Mouse (Mus musculus): ENCODE measurements around the gene Tubb2b. TPM values are rescaled to one million over a fixed set of nuclear protein-coding genes. Genes with fewer than 3 reads are reported as not detected.

Gene Tubb2b
- polyA plus RNA-seq (2015; fragmentation: Nextera tagmentation; extraction: Ambion mirVana): 33.5 and 34.2 TPM in 2 replicates

DNA sequence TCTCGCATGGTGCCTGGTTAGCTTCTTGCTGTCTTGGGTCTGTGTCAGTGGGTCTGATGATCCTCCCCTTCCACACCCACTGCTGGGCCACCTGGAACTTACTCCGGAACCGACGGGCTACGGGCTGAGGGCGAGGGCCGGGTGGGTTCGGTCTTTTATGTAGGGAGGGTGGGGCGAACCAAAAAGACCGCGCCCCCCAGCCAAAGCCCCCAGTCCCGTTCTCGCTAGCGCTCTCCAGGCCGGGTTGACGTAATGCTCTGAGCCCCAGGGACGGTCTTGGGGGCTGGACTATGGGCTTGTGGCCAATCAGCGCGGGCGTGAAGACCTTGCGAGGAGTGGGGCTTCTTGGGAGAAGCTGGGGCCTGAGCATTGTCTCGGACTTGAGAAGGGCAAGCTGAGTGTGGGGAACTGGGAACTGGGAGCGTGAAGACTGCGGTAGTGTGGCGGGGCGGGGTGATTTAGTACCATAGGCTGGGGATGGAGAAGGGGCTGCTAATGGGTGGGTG is at the start of gene Tubb2b:
Tubb2b (minus strand) TSS at position 241 of the 506 bp plus-strand sequence.
- Histone ChIP-seq H3K4me1 (replicated peaks) (peaks cover 28% of the 10 kb centered on the region), H3K4me3 (replicated peaks) (peak within 1 kb of the TSS; percentile 67), H3K27me3 (replicated peaks) (peaks cover 9% of the 10 kb centered on the region; the same call in 1 of the 2 replicates), H3K9me3 (no peaks in the 10 kb centered on the region), H3K36me3 (no peaks in the 10 kb centered on the region), H3K9ac (peak within 1 kb of the TSS; percentile 57), H3K27ac (peak within 1 kb of the TSS; percentile 74), H3K4me2 (replicated peaks) (peak within 1 kb of the TSS; percentile 89)
- ATAC-seq: peak; percentile 91
- 1% methylated on average over 26 of the region's 26 CpGs for WGBS

DNA sequence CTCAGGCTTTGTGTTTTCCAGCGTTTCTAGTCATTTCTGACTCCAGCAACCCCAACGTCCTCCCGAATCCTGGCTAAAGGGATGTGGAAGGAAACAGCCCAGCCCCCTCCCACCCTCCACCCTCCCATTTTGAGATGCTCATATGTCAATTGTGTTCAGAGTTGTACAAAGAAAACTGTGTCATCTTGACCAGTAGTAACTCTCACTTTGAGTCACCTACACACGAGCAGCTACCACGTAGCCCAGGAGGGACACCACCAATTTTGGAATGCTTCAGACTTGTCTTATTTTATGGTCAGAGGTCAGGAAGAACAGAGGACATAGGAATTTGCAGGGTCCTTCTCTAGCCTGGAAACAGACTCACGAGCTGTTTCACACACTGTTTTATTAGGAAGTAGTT is 43.8 kb upstream of the Tubb2b start:
- no peak overlapping the region for H3K27ac ChIP-seq
- H3K4me3 ChIP-seq (replicated peaks): no peak overlapping the region
- WGBS: 91% methylated on average over 6 of the region's 6 CpGs
- H3K27me3 ChIP-seq (replicated peaks): no peaks in the 10 kb centered on the region
- no peaks in the 10 kb centered on the region for H3K36me3 ChIP-seq
- no peak overlapping the region for H3K4me2 ChIP-seq (replicated peaks)
- H3K9me3 ChIP-seq: no peaks in the 10 kb centered on the region
- no peak overlapping the region for H3K9ac ChIP-seq
- no peaks in the 10 kb centered on the region for H3K4me1 ChIP-seq (replicated peaks)
- ATAC-seq: no peak

- H3K9me3 ChIP-seq: no peaks in the 10 kb centered on the region
- peak overlapping the region; percentile 67 for H3K9ac ChIP-seq
- H3K4me1 ChIP-seq (replicated peaks): 0 out of 2 replicates have a peak, but pooled peaks cover 5% of the 10 kb centered on the region
- no peak; the same call in 1 of the 2 replicates for ATAC-seq
- WGBS: 33% methylated on average over 12 of the region's 12 CpGs
- H3K4me3 ChIP-seq (replicated peaks): peak overlapping the region; percentile 69
- H3K27me3 ChIP-seq (replicated peaks): no peaks in the 10 kb centered on the region
- H3K27ac ChIP-seq: peak overlapping the region; percentile 51; the same call in 1 of the 2 replicates
- H3K36me3 ChIP-seq: peaks cover 7% of the 10 kb centered on the region; the same call in 1 of the 2 replicates
- H3K4me2 ChIP-seq (replicated peaks): peak overlapping the region; percentile 72
Observed at GRCm38 (mm10) chr13:34163304-34163975, 33.2 kb upstream of the Tubb2b start.

DNA sequence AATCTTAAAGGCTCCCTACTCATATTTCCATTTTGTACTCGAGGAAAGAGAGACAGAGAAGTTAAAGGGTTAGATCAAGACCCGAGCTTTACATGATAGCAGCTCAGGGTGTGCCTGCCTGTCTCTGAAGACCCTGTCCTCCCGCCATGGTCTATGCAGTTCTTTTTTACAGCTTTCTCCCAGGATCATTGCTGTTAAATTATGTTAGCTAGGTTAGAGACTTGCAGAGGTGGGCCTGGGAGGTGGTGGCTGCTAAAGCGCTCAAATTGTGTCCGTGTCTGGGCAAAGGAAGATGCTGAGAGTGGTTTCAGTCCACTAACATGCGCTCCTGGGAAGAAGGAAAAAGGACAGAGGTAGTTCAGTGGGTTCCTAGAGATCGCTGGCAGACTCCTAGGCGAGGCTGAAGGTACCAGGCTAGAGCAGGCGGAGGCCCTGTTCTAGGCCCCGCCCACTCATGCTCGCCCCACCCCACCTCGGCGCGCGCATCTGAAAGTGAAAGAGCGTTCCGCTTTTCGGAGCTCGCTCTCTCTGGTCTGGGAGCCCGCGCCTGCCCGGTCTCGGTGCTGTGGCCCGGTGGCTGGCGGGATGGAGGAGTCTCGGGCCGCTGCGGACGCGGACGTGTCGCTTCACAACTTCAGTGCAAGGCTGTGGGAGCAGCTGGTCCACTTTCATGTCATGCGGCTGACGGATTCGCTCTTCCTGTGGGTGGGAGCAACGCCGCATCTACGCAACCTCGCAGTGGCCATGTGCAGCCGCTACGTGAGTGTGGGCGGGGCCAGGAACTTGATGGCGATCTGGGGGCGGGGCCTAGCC is 32.4 kb upstream of the Tubb2b start, which contains the start of gene Psmg4:
Psmg4 (plus strand) TSS at position 474 of the 813 bp plus-strand sequence.
- peak; percentile 99 for ATAC-seq
- no peaks in the 10 kb centered on the region for H3K27me3 ChIP-seq (replicated peaks)
- H3K4me3 ChIP-seq (replicated peaks): peak within 1 kb of the TSS; percentile 69
- H3K27ac ChIP-seq: peak within 1 kb of the TSS; percentile 96
- peak within 1 kb of the TSS; percentile 67 for H3K9ac ChIP-seq
- H3K4me2 ChIP-seq (replicated peaks): peak within 1 kb of the TSS; percentile 72
- H3K36me3 ChIP-seq: peaks cover 7% of the 10 kb centered on the region; the same call in 1 of the 2 replicates
- no peaks in the 10 kb centered on the region for H3K9me3 ChIP-seq
- WGBS: 2% methylated on average over 44 of the region's 44 CpGs
- H3K4me1 ChIP-seq (replicated peaks): 0 out of 2 replicates have a peak, but pooled peaks cover 5% of the 10 kb centered on the region

DNA sequence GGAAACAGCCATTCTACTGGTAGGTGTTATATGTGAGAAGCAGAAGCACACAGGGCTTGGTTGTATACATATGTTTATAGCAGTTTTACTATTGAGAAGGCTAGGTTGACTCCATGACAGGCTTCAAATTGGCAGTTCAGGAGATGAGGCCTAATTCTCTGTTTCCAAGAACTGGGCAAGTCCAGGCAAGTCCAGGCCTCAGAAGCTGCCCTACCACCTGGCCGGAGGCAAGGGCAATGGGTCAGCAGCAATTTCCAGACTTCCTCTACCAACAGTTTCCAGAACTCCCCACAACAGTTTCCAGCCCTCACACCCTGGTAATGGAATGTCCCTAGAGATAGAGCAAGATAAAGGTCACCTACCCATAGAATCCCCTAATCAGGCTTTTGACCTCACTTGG is 29.7 kb upstream of the Tubb2b start:
- Histone ChIP-seq H3K4me1 (replicated peaks) (0 out of 2 replicates have a peak, but pooled peaks cover 5% of the 10 kb centered on the region), H3K4me2 (replicated peaks) (no peak overlapping the region), H3K27ac (no peak overlapping the region), H3K9me3 (no peaks in the 10 kb centered on the region), H3K27me3 (replicated peaks) (no peaks in the 10 kb centered on the region), H3K36me3 (no peaks in the 10 kb centered on the region), H3K4me3 (replicated peaks) (no peak overlapping the region), H3K9ac (no peak overlapping the region)
- WGBS: 89% methylated on average over 1 of the region's 1 CpGs
- no peak for ATAC-seq

DNA sequence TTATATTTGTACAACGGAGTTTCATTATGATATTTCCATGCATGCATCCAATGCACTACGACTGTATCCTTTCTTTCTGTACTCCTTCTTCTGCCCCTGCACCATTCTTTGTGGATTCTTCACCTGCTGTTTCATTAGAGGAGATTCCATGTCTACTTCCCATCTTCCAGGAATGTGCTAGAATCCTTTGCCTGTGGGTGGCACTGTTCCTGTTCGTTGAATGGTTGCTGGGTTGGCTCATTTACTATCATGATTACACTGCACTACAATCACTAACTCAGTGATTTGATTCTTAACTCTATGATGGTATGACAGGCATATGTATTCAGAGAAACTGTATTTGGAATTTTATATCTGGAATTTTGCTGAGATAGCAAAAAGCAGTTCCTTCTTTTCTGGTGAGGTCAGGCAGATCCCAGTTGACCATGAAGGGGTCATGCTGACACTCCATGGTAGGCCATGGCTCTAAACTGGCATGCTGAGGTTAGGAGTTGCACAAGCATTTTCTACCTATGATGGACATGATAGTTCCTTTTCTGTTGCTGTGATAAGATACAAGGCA is 27.4 kb upstream of the Tubb2b start:
- Histone ChIP-seq H3K36me3 (no peaks in the 10 kb centered on the region), H3K4me3 (replicated peaks) (no peak overlapping the region), H3K9ac (no peak overlapping the region), H3K27me3 (replicated peaks) (no peaks in the 10 kb centered on the region), H3K4me2 (replicated peaks) (no peak overlapping the region), H3K27ac (no peak overlapping the region), H3K9me3 (no peaks in the 10 kb centered on the region), H3K4me1 (replicated peaks) (0 out of 2 replicates have a peak, but pooled peaks cover 9% of the 10 kb centered on the region)
- WGBS: 89% methylated on average over 3 of the region's 3 CpGs
- ATAC-seq: no peak

DNA sequence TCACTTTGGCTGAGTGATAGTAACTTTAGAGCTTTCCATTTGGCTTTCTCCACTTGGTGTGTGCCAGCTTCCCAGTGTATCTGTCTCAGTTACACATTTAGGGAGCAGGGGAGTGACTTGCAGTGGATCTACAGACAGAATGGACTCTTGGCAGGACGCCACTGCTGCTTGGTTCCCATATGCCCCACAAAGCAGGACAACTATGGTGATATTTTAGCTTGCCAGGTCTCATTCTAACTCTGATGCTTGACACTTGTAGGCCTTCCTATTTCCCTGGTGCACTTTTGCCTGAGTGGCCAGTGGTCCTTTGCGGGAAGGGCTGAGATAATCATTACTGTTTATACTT is 26.5 kb upstream of the Tubb2b start:
- no peak overlapping the region for H3K4me2 ChIP-seq (replicated peaks)
- no peaks in the 10 kb centered on the region for H3K36me3 ChIP-seq
- H3K9ac ChIP-seq: no peak overlapping the region
- H3K27me3 ChIP-seq (replicated peaks): no peaks in the 10 kb centered on the region
- WGBS: 74% methylated on average over 2 of the region's 2 CpGs
- 0 out of 2 replicates have a peak, but pooled peaks cover 4% of the 10 kb centered on the region for H3K4me1 ChIP-seq (replicated peaks)
- no peaks in the 10 kb centered on the region for H3K9me3 ChIP-seq
- H3K4me3 ChIP-seq (replicated peaks): no peak overlapping the region
- no peak overlapping the region for H3K27ac ChIP-seq
- ATAC-seq: no peak

DNA sequence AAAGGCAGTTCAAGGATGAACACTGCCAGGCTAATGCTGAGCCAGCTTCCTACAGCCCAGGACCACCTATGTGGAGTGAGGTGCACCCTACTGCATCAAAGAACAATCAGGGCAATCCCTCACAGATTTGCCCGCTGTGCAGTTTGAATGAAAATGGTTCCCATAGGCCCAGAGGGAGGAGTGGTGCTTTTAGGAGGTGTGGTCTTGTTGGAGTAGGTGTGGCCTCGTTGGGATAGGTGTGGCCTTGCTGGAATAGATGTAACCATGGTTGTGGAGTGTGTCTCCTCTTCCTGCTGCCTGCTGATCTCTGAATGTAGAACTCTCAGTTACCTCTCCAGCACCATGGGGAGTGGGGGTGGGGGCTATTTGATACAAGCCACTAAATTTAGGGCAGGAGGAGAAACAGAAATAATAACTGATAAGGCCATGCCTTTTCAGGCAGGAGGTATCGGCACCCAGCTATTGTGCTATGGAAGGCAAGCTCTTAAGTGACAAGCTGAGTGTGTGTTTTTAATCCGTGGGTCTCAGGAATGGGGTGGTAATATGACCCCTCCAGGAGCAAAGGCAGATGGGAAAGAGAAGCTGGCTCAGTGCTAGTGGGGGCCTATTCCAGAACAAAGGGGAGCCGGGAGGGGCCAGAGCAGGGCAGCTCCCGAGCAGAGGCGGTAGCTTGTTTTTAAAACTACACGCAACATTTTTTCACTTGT is 26.0 kb upstream of the Tubb2b start:
- WGBS: 71% methylated on average over 8 of the region's 8 CpGs
- H3K27ac ChIP-seq: no peak overlapping the region
- ATAC-seq: no peak
- 0 out of 2 replicates have a peak, but pooled peaks cover 4% of the 10 kb centered on the region for H3K4me1 ChIP-seq (replicated peaks)
- H3K27me3 ChIP-seq (replicated peaks): no peaks in the 10 kb centered on the region
- H3K4me2 ChIP-seq (replicated peaks): no peak overlapping the region
- H3K9ac ChIP-seq: no peak overlapping the region
- H3K4me3 ChIP-seq (replicated peaks): no peak overlapping the region
- H3K9me3 ChIP-seq: no peaks in the 10 kb centered on the region
- no peaks in the 10 kb centered on the region for H3K36me3 ChIP-seq

DNA sequence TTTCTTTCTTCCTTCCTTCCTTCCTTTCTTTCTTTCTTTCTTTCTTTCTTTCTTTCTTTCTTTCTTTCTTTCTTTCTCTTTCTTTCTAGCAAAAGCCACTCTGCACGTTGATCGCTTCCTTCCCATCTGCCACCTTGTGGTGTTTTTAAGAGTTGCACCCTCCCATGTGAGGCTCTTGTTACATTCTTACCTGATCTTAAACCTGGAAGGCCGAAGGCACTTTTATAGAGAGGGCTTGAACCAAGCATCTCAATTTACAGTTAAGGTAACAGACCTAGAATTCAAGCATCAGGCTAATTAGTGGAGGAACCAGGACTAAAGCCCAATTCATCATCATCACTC is 24.6 kb upstream of the Tubb2b start:
- Histone ChIP-seq H3K4me3 (replicated peaks) (peak overlapping the region; percentile 15; the same call in 1 of the 2 replicates), H3K36me3 (no peaks in the 10 kb centered on the region), H3K9me3 (no peaks in the 10 kb centered on the region), H3K4me2 (replicated peaks) (peak overlapping the region; percentile 33), H3K4me1 (replicated peaks) (peaks cover 4% of the 10 kb centered on the region; the same call in 1 of the 2 replicates), H3K27me3 (replicated peaks) (no peaks in the 10 kb centered on the region), H3K27ac (no peak overlapping the region), H3K9ac (no peak overlapping the region)
- 27% methylated on average over 3 of the region's 3 CpGs for WGBS
- no peak for ATAC-seq

- no peak overlapping the region for H3K27ac ChIP-seq
Observed at GRCm38 (mm10) chr13:34154217-34154930, 24.1 kb upstream of the Tubb2b start.

More at GRCm38 (mm10) chr13:34154217-34154930, 24.1 kb upstream of the Tubb2b start:
- no peaks in the 10 kb centered on the region for H3K9me3 ChIP-seq
- H3K27me3 ChIP-seq (replicated peaks): no peaks in the 10 kb centered on the region
- H3K4me3 ChIP-seq (replicated peaks): peak overlapping the region; percentile 15; the same call in 1 of the 2 replicates
- peak; percentile 56 for ATAC-seq
- H3K9ac ChIP-seq: no peak overlapping the region
- H3K4me2 ChIP-seq (replicated peaks): peak overlapping the region; percentile 33
- 43% methylated on average over 13 of the region's 13 CpGs for WGBS
- no peaks in the 10 kb centered on the region for H3K36me3 ChIP-seq
- H3K4me1 ChIP-seq (replicated peaks): peaks cover 6% of the 10 kb centered on the region; the same call in 1 of the 2 replicates

All from intestine, embryonic 15.5 days (tissue).